Mouse (Mus musculus) intestine, embryonic 15.5 days (tissue): ENCODE measurements around the gene Idi1. TPM values are rescaled to one million over a fixed set of nuclear protein-coding genes. Genes with fewer than 3 reads are reported as not detected.
"Not testable (repeated sequence)": the region's sequence is repeated elsewhere in the genome, so short reads cannot be mapped to it uniquely, and the experiment has no call there.

ENCODE experiments used
- ATAC-seq: fragments of 200-750 bp; cut with Nextera tagmentation; 2 replicates; pipeline ENCODE4 v1.8.0; 2017; ENCODE audit warnings: moderate TSS enrichment, moderate library complexity
- H3K27ac ChIP-seq: fragments of 300-500 bp; sonication (generic); 2 replicates; pipeline ENCODE4 v1.5.1; 2015; ENCODE audit warnings: mild to moderate bottlenecking, inconsistent platforms
- H3K27me3 ChIP-seq: fragments of 300-500 bp; sonication (generic); replicated peaks from 2 replicates; pipeline ENCODE4 v1.6.1; 2015; ENCODE audit warnings: inconsistent platforms
- H3K36me3 ChIP-seq: fragments of 300-500 bp; sonication (generic); 2 replicates; pipeline ENCODE4 v1.6.1; 2015; ENCODE audit warnings: inconsistent platforms
- H3K4me1 ChIP-seq: fragments of 300-500 bp; sonication (generic); replicated peaks from 2 replicates; pipeline ENCODE4 v1.6.1; 2015; ENCODE audit warnings: inconsistent platforms
- H3K4me2 ChIP-seq: fragments of 300-500 bp; sonication (generic); replicated peaks from 2 replicates; pipeline ENCODE4 v1.6.1; 2015; ENCODE audit warnings: mild to moderate bottlenecking, inconsistent platforms
- H3K4me3 ChIP-seq: fragments of 300-500 bp; sonication (generic); replicated peaks from 2 replicates; pipeline ENCODE4 v1.5.1; 2015; ENCODE audit warnings: inconsistent platforms
- H3K9ac ChIP-seq: fragments of 300-500 bp; sonication (generic); 2 replicates; pipeline ENCODE4 v1.6.1; 2015; ENCODE audit warnings: inconsistent platforms
- H3K9me3 ChIP-seq: fragments of 300-500 bp; sonication (generic); 2 replicates; pipeline ENCODE4 v1.6.1; 2016; ENCODE audit warnings: inconsistent platforms
- WGBS: fragments of 180-500 bp; shearing (Covaris S2); methylation state at CpG from one replicate; pipeline ENCODE4 v1.1.7; 2015; 5-methylcytosine and 5-hydroxymethylcytosine counted together
- polyA plus RNA-seq: library from polyadenylated mRNA; unstranded; fragments of >200 nt; fragmentation: Nextera tagmentation; extraction: Ambion mirVana; gene quantifications from 2 replicates; pipeline ENCODE4 v1.2.1, GENCODE M21; 2015

The Idi1 gene
- 126 and 131 TPM in 2 replicates for polyA plus RNA-seq

- Histone ChIP-seq H3K27ac (peak within 1 kb of the TSS; percentile 96), H3K27me3 (no peaks in the 10 kb centered on the region), H3K9me3 (no peaks in the 10 kb centered on the region), H3K4me2 (peak within 1 kb of the TSS; percentile 55), H3K36me3 (no peaks in the 10 kb centered on the region), H3K4me1 (0 out of 2 replicates have a peak, but pooled peaks cover 2% of the 10 kb centered on the region), H3K4me3 (peak within 1 kb of the TSS; percentile 77), H3K9ac (peak within 1 kb of the TSS; percentile 64)
- ATAC-seq = peak; percentile 100
- WGBS = under 1% methylated on average over 46 of the region's 46 CpGs
Measured at GRCm38 (mm10) chr13:8885445-8886184, at the start of gene Idi1. TSS of gene Idi1 (plus strand) at chr13:8885501.

- H3K4me1 ChIP-seq = no peaks in the 10 kb centered on the region
- no peak overlapping the region for H3K27ac ChIP-seq
- no peaks in the 10 kb centered on the region for H3K9me3 ChIP-seq
- no peak overlapping the region for H3K4me2 ChIP-seq
- H3K9ac ChIP-seq = no peak overlapping the region
- H3K36me3 ChIP-seq = peaks cover 26% of the 10 kb centered on the region
- WGBS = 64% methylated on average over 3 of the region's 3 CpGs
- no peak for ATAC-seq
- H3K4me3 ChIP-seq = no peak overlapping the region
- H3K27me3 ChIP-seq = no peaks in the 10 kb centered on the region
Measured at GRCm38 (mm10) chr13:8838394-8838793, 46.9 kb upstream of the Idi1 start.

- Histone ChIP-seq H3K4me1 (no peaks in the 10 kb centered on the region), H3K36me3 (peaks cover 24% of the 10 kb centered on the region), H3K27ac (no peak overlapping the region), H3K4me2 (no peak overlapping the region), H3K9me3 (no peaks in the 10 kb centered on the region), H3K27me3 (no peaks in the 10 kb centered on the region), H3K4me3 (no peak overlapping the region), H3K9ac (no peak overlapping the region)
- 88% methylated on average over 10 of the region's 10 CpGs for WGBS
- no peak for ATAC-seq
Measured at GRCm38 (mm10) chr13:8839111-8839510, 46.2 kb upstream of the Idi1 start.

GRCm38 (mm10) chr13:8839937-8840336 is 45.4 kb upstream of the Idi1 start:
- no peak overlapping the region for H3K4me2 ChIP-seq
- H3K27ac ChIP-seq = no peak overlapping the region
- peaks cover 16% of the 10 kb centered on the region for H3K36me3 ChIP-seq
- H3K4me3 ChIP-seq = no peak overlapping the region
- 67% methylated on average over 6 of the region's 6 CpGs for WGBS
- H3K4me1 ChIP-seq = no peaks in the 10 kb centered on the region
- H3K9me3 ChIP-seq = no peaks in the 10 kb centered on the region
- no peak for ATAC-seq
- H3K9ac ChIP-seq = no peak overlapping the region
- H3K27me3 ChIP-seq = no peaks in the 10 kb centered on the region

GRCm38 (mm10) chr13:8840941-8841340 is 44.4 kb upstream of the Idi1 start:
- H3K4me1 ChIP-seq = no peaks in the 10 kb centered on the region
- H3K27ac ChIP-seq = no peak overlapping the region
- ATAC-seq = no peak
- WGBS = 91% methylated on average over 2 of the region's 2 CpGs
- peaks cover 13% of the 10 kb centered on the region; the same call in 1 of the 2 replicates for H3K36me3 ChIP-seq
- no peaks in the 10 kb centered on the region for H3K27me3 ChIP-seq
- no peak overlapping the region for H3K4me2 ChIP-seq
- no peak overlapping the region for H3K9ac ChIP-seq
- no peaks in the 10 kb centered on the region for H3K9me3 ChIP-seq
- H3K4me3 ChIP-seq = no peak overlapping the region

GRCm38 (mm10) chr13:8841846-8842245 is 43.5 kb upstream of the Idi1 start:
- WGBS = 93% methylated on average over 7 of the region's 7 CpGs
- ATAC-seq, H3K9me3 ChIP-seq, H3K27ac ChIP-seq, H3K4me1 ChIP-seq, H3K27me3 ChIP-seq, H3K4me2 ChIP-seq, H3K9ac ChIP-seq, H3K4me3 ChIP-seq: not testable (repeated sequence)
- H3K36me3 ChIP-seq = peaks cover 11% of the 10 kb centered on the region; the same call in 1 of the 2 replicates

GRCm38 (mm10) chr13:8842273-8842672 is 43.0 kb upstream of the Idi1 start:
- 81% methylated on average over 3 of the region's 3 CpGs for WGBS
- no peak for ATAC-seq
- no peak overlapping the region for H3K9ac ChIP-seq
- H3K4me1 ChIP-seq = no peaks in the 10 kb centered on the region
- H3K36me3 ChIP-seq = peaks cover 13% of the 10 kb centered on the region; the same call in 1 of the 2 replicates
- no peak overlapping the region for H3K4me3 ChIP-seq
- H3K27me3 ChIP-seq = no peaks in the 10 kb centered on the region
- H3K4me2 ChIP-seq = no peak overlapping the region
- no peak overlapping the region for H3K27ac ChIP-seq
- no peaks in the 10 kb centered on the region for H3K9me3 ChIP-seq

- H3K4me1 ChIP-seq = no peaks in the 10 kb centered on the region
- 0 out of 2 replicates have a peak, but pooled peaks cover 5% of the 10 kb centered on the region for H3K36me3 ChIP-seq
- WGBS = 55% methylated on average over 2 of the region's 2 CpGs
- no peak overlapping the region for H3K4me2 ChIP-seq
- no peak for ATAC-seq
- no peaks in the 10 kb centered on the region for H3K9me3 ChIP-seq
- no peak overlapping the region for H3K27ac ChIP-seq
- no peak overlapping the region for H3K4me3 ChIP-seq
- no peak overlapping the region for H3K9ac ChIP-seq
- no peaks in the 10 kb centered on the region for H3K27me3 ChIP-seq
Measured at GRCm38 (mm10) chr13:8847702-8848101, 37.6 kb upstream of the Idi1 start.

GRCm38 (mm10) chr13:8849311-8849710 is 36.0 kb upstream of the Idi1 start:
- 76% methylated on average over 1 of the region's 1 CpGs for WGBS
- peaks cover 8% of the 10 kb centered on the region; the same call in 1 of the 2 replicates for H3K36me3 ChIP-seq
- ATAC-seq = no peak
- H3K9me3 ChIP-seq = no peaks in the 10 kb centered on the region
- H3K27ac ChIP-seq = no peak overlapping the region
- H3K4me1 ChIP-seq = no peaks in the 10 kb centered on the region
- no peak overlapping the region for H3K4me2 ChIP-seq
- no peak overlapping the region for H3K4me3 ChIP-seq
- no peaks in the 10 kb centered on the region for H3K27me3 ChIP-seq
- H3K9ac ChIP-seq = no peak overlapping the region

- H3K9me3 ChIP-seq = no peaks in the 10 kb centered on the region
- 96% methylated on average over 4 of the region's 4 CpGs for WGBS
Measured at GRCm38 (mm10) chr13:8853424-8853823, 31.9 kb upstream of the Idi1 start.

GRCm38 (mm10) chr13:8854769-8855168 is 30.5 kb upstream of the Idi1 start:
- ATAC-seq = no peak
- Histone ChIP-seq H3K9ac (no peak overlapping the region), H3K9me3 (no peaks in the 10 kb centered on the region), H3K4me3 (no peak overlapping the region), H3K4me1 (no peaks in the 10 kb centered on the region), H3K36me3 (peaks cover 9% of the 10 kb centered on the region; the same call in 1 of the 2 replicates), H3K4me2 (no peak overlapping the region), H3K27me3 (no peaks in the 10 kb centered on the region), H3K27ac (no peak overlapping the region)
- 96% methylated on average over 2 of the region's 2 CpGs for WGBS

More at GRCm38 (mm10) chr13:8853424-8853823, 31.9 kb upstream of the Idi1 start:
- peaks cover 7% of the 10 kb centered on the region; the same call in 1 of the 2 replicates for H3K36me3 ChIP-seq
- no peak for ATAC-seq
- H3K4me2 ChIP-seq = no peak overlapping the region
- H3K27me3 ChIP-seq = no peaks in the 10 kb centered on the region
- H3K4me3 ChIP-seq = no peak overlapping the region
- H3K27ac ChIP-seq = no peak overlapping the region
- no peaks in the 10 kb centered on the region for H3K4me1 ChIP-seq
- H3K9ac ChIP-seq = no peak overlapping the region

- Histone ChIP-seq H3K4me2 (no peak overlapping the region), H3K9me3 (no peaks in the 10 kb centered on the region), H3K4me3 (no peak overlapping the region), H3K27ac (no peak overlapping the region), H3K4me1 (no peaks in the 10 kb centered on the region), H3K36me3 (peaks cover 8% of the 10 kb centered on the region; the same call in 1 of the 2 replicates), H3K9ac (no peak overlapping the region), H3K27me3 (no peaks in the 10 kb centered on the region)
- ATAC-seq = no peak
- 90% methylated on average over 6 of the region's 6 CpGs for WGBS
Measured at GRCm38 (mm10) chr13:8858453-8858852, 26.8 kb upstream of the Idi1 start.

GRCm38 (mm10) chr13:8860861-8861260 is 24.4 kb upstream of the Idi1 start:
- H3K9me3 ChIP-seq = no peaks in the 10 kb centered on the region
- no peak overlapping the region for H3K4me2 ChIP-seq
- no peak overlapping the region for H3K4me3 ChIP-seq
- H3K27ac ChIP-seq = no peak overlapping the region
- H3K36me3 ChIP-seq = peaks cover 3% of the 10 kb centered on the region; the same call in 1 of the 2 replicates
- no peak for ATAC-seq
- WGBS = 91% methylated on average over 9 of the region's 9 CpGs
- no peaks in the 10 kb centered on the region for H3K4me1 ChIP-seq
- H3K27me3 ChIP-seq = no peaks in the 10 kb centered on the region
- H3K9ac ChIP-seq = no peak overlapping the region
